8 mouse cellular contexts compared by ENCODE assay signal in the genomic region with DNA sequence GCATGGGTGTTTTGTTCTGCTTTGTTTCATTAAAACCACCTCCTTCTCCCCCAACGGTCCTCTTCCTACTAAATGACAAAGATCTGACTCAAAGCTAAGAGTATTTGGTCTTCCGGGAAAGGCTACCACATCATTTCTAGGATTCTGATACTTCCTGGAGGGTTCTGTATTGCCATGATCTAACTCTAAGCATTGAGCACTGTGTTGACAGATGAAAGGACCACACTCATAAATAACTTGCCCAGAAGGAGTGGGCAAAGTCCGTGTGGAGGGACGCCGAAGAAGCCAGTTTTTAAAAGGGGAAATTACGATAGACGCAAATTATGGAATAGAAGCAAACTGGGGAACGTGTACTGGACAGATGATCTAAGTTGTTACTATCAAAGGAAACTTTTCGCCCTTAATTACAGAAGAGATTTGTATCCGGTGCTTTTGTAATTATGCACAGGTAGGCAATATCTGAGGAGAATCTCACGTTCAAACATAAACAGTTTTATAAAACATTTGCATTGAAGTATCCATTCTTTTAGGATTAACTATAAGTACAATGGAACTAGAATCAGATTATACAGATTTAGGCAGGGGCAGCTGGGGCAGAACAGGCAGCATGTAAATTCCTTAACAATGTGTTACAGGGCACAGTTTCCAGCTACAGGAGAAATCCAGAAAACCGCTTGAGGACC. TPM values are rescaled to one million over a fixed set of nuclear protein-coding genes. Genes with fewer than 3 reads are reported as not detected.
DNase-seq lines count a peak whose midpoint lies in the region; ATAC-seq and TF ChIP-seq lines count a peak whose summit lies in the region.

No protein-coding gene starts in this region.

- H3K27ac ChIP-seq in kidney, adult 2 months (ENCODE audit: insufficient read depth, low read depth, low read length), result peak overlapping the region; percentile 80
- peak overlapping the region; percentile 94; the same call in 1 of the 2 replicates for H3K27ac ChIP-seq in forebrain, postnatal 0 days (ENCODE audit: low read depth, low read length)
- H3K27ac ChIP-seq in liver, embryonic 16.5 days (ENCODE audit: low read length), result peak overlapping the region; percentile 93

- H3K9ac ChIP-seq in forebrain, postnatal 0 days, result peak overlapping the region; percentile 90
- peak overlapping the region; percentile 88 for H3K9ac ChIP-seq in liver, embryonic 16.5 days (ENCODE audit: low read depth, low read length)

- H3K27me3 ChIP-seq in kidney, adult 2 months (replicated peaks; ENCODE audit: control insufficient read depth, insufficient read depth, low read length), result no peaks in the 10 kb centered on the region
- no peaks in the 10 kb centered on the region for H3K27me3 ChIP-seq in forebrain, postnatal 0 days (ENCODE audit: insufficient read depth, low read length)
- no peaks in the 10 kb centered on the region for H3K27me3 ChIP-seq in liver, embryonic 16.5 days (ENCODE audit: control insufficient read depth, insufficient read depth, low read depth, low read length)

- H3K36me3 ChIP-seq in kidney, adult 2 months (ENCODE audit: control insufficient read depth, insufficient read depth, low read length), result no peaks in the 10 kb centered on the region
- no peaks in the 10 kb centered on the region for H3K36me3 ChIP-seq in forebrain, postnatal 0 days (ENCODE audit: insufficient read depth)
- H3K36me3 ChIP-seq in liver, embryonic 16.5 days (ENCODE audit: control insufficient read depth, insufficient read depth), result no peaks in the 10 kb centered on the region

- intact Hi-C loops in gastrocnemius, postnatal 36 days (cut with DNase I), result no loop called here

- H3K4me1 ChIP-seq in kidney, adult 2 months (ENCODE audit: control insufficient read depth, insufficient read depth, low read length), result peaks cover 7% of the 10 kb centered on the region; the same call in 1 of the 2 replicates
- H3K4me1 ChIP-seq in forebrain, postnatal 0 days (ENCODE audit: insufficient read depth), result no peaks in the 10 kb centered on the region; the same call in 1 of the 2 replicates
- H3K4me1 ChIP-seq in liver, embryonic 16.5 days (ENCODE audit: control insufficient read depth, low read depth, low read length), result peaks cover 9% of the 10 kb centered on the region

- peak overlapping the region; percentile 89 for H3K4me2 ChIP-seq in forebrain, postnatal 0 days (ENCODE audit: low read depth)
- peak overlapping the region; percentile 92 for H3K4me2 ChIP-seq in liver, embryonic 16.5 days (ENCODE audit: low read depth, low read length)

- TF ChIP-seq POLR2A in kidney, adult 2 months (IDR thresholded peaks at IDR 0.05; ENCODE audit: low read depth, low read length), result no peak

- TF ChIP-seq CTCF in kidney, adult 2 months (conservative IDR thresholded peaks at IDR 0.05; ENCODE audit: insufficient read depth, insufficient read length, low read depth, low read length), result no peak
- no peak for TF ChIP-seq CTCF in forebrain, postnatal 0 days (IDR thresholded peaks at IDR 0.05; ENCODE audit: low read depth)

- peak overlapping the region; percentile 86 for H3K4me3 ChIP-seq in kidney, adult 2 months (ENCODE audit: insufficient read depth, low read depth, low read length)
- peak overlapping the region; percentile 82 for H3K4me3 ChIP-seq in forebrain, postnatal 0 days (ENCODE audit: low read depth, low read length)
- peak overlapping the region; percentile 95 for H3K4me3 ChIP-seq in liver, embryonic 16.5 days (ENCODE audit: low read depth, low read length)

- H3K9me3 ChIP-seq in forebrain, postnatal 0 days (ENCODE audit: low read length), result no peaks in the 10 kb centered on the region
- H3K9me3 ChIP-seq in liver, embryonic 16.5 days (replicated peaks; ENCODE audit: control insufficient read depth, low read length), result no peaks in the 10 kb centered on the region

- DNase-seq in kidney, adult 2 months, result peak; percentile 27
- no peak for DNase-seq in kidney, postnatal 14 days
- DNase-seq in Muller cell, postnatal 12 days (ENCODE audit: inconsistent ontology term), result peak; percentile 22
- no peak for DNase-seq in forebrain, postnatal 0 days
- no peak for DNase-seq in gastrocnemius, postnatal 36 days
- no peak for DNase-seq in cerebellum, postnatal 36 days
- no peak for DNase-seq in thymus, postnatal 14 days

- no peak for ATAC-seq in forebrain, postnatal 0 days
- ATAC-seq in liver, embryonic 16.5 days (ENCODE audit: low read depth), result no peak

- WGBS in kidney, adult 2 months, result 3% methylated on average over 12 of the region's 12 CpGs
- 2% methylated on average over 12 of the region's 12 CpGs for WGBS in forebrain, postnatal 0 days
- 2% methylated on average over 12 of the region's 12 CpGs for WGBS in liver, embryonic 16.5 days (ENCODE audit: insufficient replicate concordance)

RNA-seq across cellular contexts. Expression of gene Rap1gds1, which starts 1.1 kb away (rescaled TPM):
- 20.1 and 26.2 TPM in 2 replicates for polyA plus RNA-seq in kidney, adult 2 months (2012; rRNA removed)
- total RNA-seq in forebrain, postnatal 0 days (2014; rRNA removed), result 83.6 and 88.5 TPM in 2 replicates
- 48.5 and 63.9 TPM in 2 replicates for polyA plus RNA-seq in forebrain, postnatal 0 days (2015; fragmentation: Nextera tagmentation; extraction: Ambion mirVana)
- 13.7 and 14.8 TPM in 2 replicates for polyA plus RNA-seq in liver, embryonic 16.5 days (2015; fragmentation: Nextera tagmentation; extraction: Ambion mirVana)
- 10 to 100 TPM; 37.5 to 43.0 TPM for total RNA-seq in gastrocnemius, postnatal 36 days (2021)

Comparison
In these comparisons a context has a peak if more than half of its experiments do, and no peak if none do; other contexts are left out.
1. DNase-seq: peak in kidney, adult 2 months (single experiment) and Muller cell, postnatal 12 days (single experiment); none in kidney, postnatal 14 days (single experiment), forebrain, postnatal 0 days (single experiment), gastrocnemius, postnatal 36 days (0 of 2), cerebellum, postnatal 36 days (0 of 2) and thymus, postnatal 14 days (single experiment).
2. Peak in every context shown above with its lines, with median percentiles within 50 percentile points of each other: H3K27ac ChIP-seq and H3K4me3 ChIP-seq.